Mouse (Mus musculus): ENCODE measurements around the gene Hils1. TPM values are rescaled to one million over a fixed set of nuclear protein-coding genes. Genes with fewer than 3 reads are reported as not detected.

Hils1 gene
- polyA plus RNA-seq, 1 experiment: not detected

DNA sequence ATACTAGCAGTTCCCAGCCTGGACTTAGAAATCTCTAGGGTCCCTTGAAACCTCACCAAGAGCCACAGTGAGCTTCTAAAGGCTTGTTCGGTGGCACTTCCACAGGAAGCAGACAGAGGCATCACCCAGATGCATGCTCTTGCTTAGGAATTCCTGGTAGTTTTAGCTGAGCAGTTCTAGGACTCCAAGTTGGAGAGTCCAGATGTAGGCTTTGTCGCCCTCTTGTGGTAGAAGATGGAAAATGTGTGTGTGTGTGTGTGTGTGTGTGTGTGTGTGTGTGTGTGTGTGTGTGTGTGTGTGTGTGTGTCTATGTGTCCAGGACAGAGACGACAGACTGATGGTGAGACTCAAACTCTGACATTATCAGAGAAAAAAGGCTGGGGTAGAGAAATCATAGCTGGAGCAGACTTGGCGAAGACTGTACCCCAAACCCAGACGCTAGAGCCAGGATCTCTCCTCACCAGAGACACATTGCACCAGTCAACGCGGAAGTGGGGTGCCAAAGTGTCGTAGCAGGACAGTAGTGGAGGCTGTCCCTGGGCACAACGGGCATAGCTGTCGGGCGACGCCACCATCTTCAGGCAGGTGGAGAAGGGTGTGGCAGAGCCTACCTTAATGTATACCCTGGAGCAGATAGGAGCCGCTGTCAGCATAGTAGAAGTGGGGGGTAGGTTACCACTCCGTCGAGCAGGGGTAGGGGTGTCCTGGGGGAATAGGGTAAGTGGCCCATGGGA lies 3.0 kb downstream of the Hils1 start:
- no peak overlapping the region for H3K4me3 ChIP-seq (ENCODE audit: insufficient read depth, low read length)
- no peak overlapping the region for H3K27ac ChIP-seq (ENCODE audit: insufficient read depth, low read length)
- no peaks in the 10 kb centered on the region for H3K4me1 ChIP-seq (ENCODE audit: control insufficient read depth, insufficient read depth, low read length)
- no peak for TF ChIP-seq POLR2A (IDR thresholded peaks at IDR 0.05; ENCODE audit: extremely low read depth, insufficient read depth, low read length)
- peak; percentile 78 for TF ChIP-seq CTCF (IDR thresholded peaks at IDR 0.05; ENCODE audit: extremely low read depth, insufficient read depth, low read length)

DNA sequence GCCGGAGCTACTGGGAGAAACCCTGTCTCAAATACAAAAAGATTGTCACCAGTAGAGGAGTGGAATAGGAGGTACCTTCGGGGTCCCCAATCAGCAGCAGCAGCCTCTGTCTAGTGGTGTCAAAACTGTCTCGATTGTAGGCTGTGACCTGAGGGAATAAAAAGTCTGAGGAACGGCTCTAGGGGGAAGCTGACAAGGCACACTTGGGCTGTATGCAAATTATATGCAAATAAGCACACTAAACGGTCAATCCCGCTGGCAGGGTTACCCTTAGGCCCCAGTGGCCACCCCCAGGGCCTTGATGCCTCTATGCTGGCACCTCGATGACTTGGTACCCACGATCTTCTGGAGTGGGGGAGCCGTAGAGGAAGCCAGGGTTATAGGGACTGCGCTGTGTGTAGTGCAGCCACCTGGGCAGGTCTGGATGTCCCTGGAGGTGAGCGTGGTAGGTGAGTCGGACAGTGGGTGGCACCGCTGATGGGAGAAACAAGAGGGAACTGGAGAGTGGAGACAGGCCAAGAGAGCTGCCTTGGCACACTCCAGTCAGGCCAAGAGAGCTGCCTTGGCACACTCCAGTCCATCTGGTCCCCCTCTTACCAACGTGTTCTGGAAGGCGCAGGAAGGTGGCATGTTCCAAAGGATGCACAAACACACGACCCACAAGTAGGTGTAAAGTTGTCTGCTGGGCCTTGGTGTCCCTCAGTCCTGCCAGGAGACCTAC lies 4.7 kb downstream of the Hils1 start:
- no peak overlapping the region for H3K4me3 ChIP-seq (ENCODE audit: insufficient read depth, low read length)

GRCm38 (mm10) chr11:94972887-94973286 lies 5.5 kb downstream of the Hils1 start:
- no peak overlapping the region for H3K4me3 ChIP-seq (ENCODE audit: insufficient read depth, low read length)
- H3K27ac ChIP-seq (ENCODE audit: insufficient read depth, low read length): no peak overlapping the region
- no peaks in the 10 kb centered on the region for H3K4me1 ChIP-seq (ENCODE audit: control insufficient read depth, insufficient read depth, low read length)
- no peak for TF ChIP-seq CTCF (IDR thresholded peaks at IDR 0.05; ENCODE audit: extremely low read depth, insufficient read depth, low read length)
- TF ChIP-seq POLR2A (IDR thresholded peaks at IDR 0.05; ENCODE audit: extremely low read depth, insufficient read depth, low read length): no peak

More for the DNA sequence above, 4.7 kb downstream of the Hils1 start:
- Histone ChIP-seq H3K4me1 (ENCODE audit: control insufficient read depth, insufficient read depth, low read length) (no peaks in the 10 kb centered on the region), H3K27ac (ENCODE audit: insufficient read depth, low read length) (no peak overlapping the region)
- TF ChIP-seq CTCF (IDR thresholded peaks at IDR 0.05; ENCODE audit: extremely low read depth, insufficient read depth, low read length): no peak
- TF ChIP-seq POLR2A (IDR thresholded peaks at IDR 0.05; ENCODE audit: extremely low read depth, insufficient read depth, low read length): no peak

DNA sequence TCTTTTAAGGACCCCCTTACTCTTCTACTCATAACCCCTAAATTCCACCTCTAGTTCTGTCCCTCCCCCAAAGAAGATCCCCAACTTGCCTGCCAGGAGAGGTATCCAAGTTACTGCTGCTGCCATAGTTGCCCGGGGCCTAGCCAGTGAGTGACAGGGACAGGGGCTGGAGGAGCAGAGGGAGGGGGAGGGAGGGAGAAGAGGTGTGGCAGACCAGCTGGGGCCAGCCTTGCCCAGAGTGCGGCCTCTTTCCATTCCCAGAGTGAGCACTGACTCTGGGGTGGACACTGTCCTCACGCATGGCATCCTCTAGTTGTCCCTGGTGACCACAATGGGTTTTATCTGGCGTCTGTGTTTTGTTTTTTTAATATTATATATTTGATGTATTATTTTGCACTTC lies 5.9 kb downstream of the Hils1 start:
- Histone ChIP-seq H3K4me1 (ENCODE audit: control insufficient read depth, insufficient read depth, low read length) (no peaks in the 10 kb centered on the region), H3K27ac (ENCODE audit: insufficient read depth, low read length) (no peak overlapping the region), H3K4me3 (ENCODE audit: insufficient read depth, low read length) (no peak overlapping the region)
- no peak for TF ChIP-seq POLR2A (IDR thresholded peaks at IDR 0.05; ENCODE audit: extremely low read depth, insufficient read depth, low read length)
- TF ChIP-seq CTCF (IDR thresholded peaks at IDR 0.05; ENCODE audit: extremely low read depth, insufficient read depth, low read length): no peak

- Histone ChIP-seq H3K4me1 (ENCODE audit: control insufficient read depth, insufficient read depth, low read length) (no peaks in the 10 kb centered on the region), H3K4me3 (ENCODE audit: insufficient read depth, low read length) (no peak overlapping the region), H3K27ac (ENCODE audit: insufficient read depth, low read length) (no peak overlapping the region)
- TF ChIP-seq POLR2A (IDR thresholded peaks at IDR 0.05; ENCODE audit: extremely low read depth, insufficient read depth, low read length) (no peak), CTCF (IDR thresholded peaks at IDR 0.05; ENCODE audit: extremely low read depth, insufficient read depth, low read length) (no peak)
These were observed 7.6 kb downstream of the Hils1 start for GRCm38 (mm10) chr11:94974951-94975350.

- Histone ChIP-seq H3K4me3 (ENCODE audit: insufficient read depth, low read length) (no peak within 1 kb of the TSS), H3K27ac (ENCODE audit: insufficient read depth, low read length) (no peak within 1 kb of the TSS), H3K4me1 (ENCODE audit: control insufficient read depth, insufficient read depth, low read length) (no peaks in the 10 kb centered on the region)
- TF ChIP-seq CTCF (IDR thresholded peaks at IDR 0.05; ENCODE audit: extremely low read depth, insufficient read depth, low read length): no peak
- no peak for TF ChIP-seq POLR2A (IDR thresholded peaks at IDR 0.05; ENCODE audit: extremely low read depth, insufficient read depth, low read length)
These were observed 8.8 kb downstream of the Hils1 start, which contains the start of gene Sgca for GRCm38 (mm10) chr11:94976199-94976598. Gene Sgca (minus strand): TSS chr11:94976327.

DNA sequence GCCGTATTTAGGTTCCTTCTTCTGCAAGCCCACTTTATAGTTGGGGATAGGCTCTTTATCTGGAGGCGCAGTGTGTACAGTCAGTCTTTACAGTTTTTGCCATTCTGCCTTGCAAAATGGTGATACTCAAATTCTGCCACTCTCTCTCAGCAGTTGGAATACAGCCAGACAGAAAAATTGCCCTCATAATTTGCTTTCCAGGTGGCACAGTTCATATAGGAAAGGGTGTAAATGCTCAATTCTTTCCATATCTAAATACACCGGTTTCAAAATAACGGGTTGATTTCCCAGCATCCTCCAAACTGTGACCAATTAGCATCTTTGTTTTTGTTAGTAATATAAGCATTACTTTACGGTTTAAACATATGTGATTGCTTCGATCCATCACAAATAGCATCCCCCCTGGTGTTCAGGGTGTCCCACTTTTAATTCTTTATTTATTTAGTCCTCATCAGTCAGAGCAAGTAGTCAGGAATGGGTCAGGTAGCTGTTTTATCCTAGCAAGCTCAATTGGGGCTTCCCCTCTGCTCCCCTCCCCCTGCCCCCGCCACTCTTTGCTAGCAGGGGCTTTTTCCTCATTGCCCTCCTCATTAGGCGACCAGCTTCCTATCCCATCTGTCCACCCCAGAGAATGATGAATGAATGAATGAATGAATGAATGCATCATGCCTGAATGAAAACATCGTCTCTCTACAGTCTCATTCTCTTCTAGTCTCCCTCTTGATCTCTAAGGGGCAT lies 11.0 kb downstream of the Hils1 start:
- Histone ChIP-seq H3K27ac (ENCODE audit: insufficient read depth, low read length) (no peak overlapping the region), H3K4me3 (ENCODE audit: insufficient read depth, low read length) (peak overlapping the region; percentile 20; the same call in 1 of the 2 replicates), H3K4me1 (ENCODE audit: control insufficient read depth, insufficient read depth, low read length) (no peaks in the 10 kb centered on the region)
- TF ChIP-seq CTCF (IDR thresholded peaks at IDR 0.05; ENCODE audit: extremely low read depth, insufficient read depth, low read length) (no peak), POLR2A (IDR thresholded peaks at IDR 0.05; ENCODE audit: extremely low read depth, insufficient read depth, low read length) (no peak)

GRCm38 (mm10) chr11:94978947-94979346 lies 11.6 kb downstream of the Hils1 start:
- no peaks in the 10 kb centered on the region for H3K4me1 ChIP-seq (ENCODE audit: control insufficient read depth, insufficient read depth, low read length)
- H3K27ac ChIP-seq (ENCODE audit: insufficient read depth, low read length): no peak overlapping the region
- H3K4me3 ChIP-seq (ENCODE audit: insufficient read depth, low read length): peak overlapping the region; percentile 20
- TF ChIP-seq CTCF (IDR thresholded peaks at IDR 0.05; ENCODE audit: extremely low read depth, insufficient read depth, low read length): peak; percentile 94
- peak; percentile 90 for TF ChIP-seq POLR2A (IDR thresholded peaks at IDR 0.05; ENCODE audit: extremely low read depth, insufficient read depth, low read length)

DNA sequence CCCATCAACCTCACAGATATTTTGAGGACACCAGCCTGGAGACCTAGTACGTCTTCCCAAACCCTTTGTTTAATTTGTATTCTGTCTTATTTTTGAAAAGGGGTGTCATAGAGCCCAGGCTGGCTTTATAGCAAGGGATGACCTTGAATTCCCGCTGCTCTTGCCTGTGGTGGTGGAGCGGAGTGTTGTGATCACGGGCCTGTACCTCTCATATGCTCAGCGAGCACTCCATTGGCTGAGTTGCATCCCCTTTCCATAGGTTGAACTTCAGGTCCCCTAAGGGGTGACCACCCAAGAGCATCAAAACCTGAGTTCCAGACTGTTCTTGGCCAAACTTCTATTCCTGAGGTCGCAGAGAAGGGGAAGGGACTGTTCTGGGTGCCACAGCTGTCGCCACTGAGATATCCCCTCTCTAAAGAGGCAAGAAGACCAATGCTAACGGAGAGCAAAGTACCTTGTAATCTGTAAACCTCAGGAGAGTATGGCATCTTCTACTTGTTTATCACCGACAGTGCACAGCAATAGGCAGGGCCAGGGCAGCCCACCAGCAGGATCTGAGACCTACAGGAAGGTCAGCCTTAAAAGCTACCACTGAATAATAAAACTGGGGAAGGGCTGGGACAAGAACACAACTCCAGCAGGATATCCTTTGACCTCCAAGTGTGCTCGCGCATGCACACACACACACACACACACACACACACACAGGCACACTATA lies 12.2 kb downstream of the Hils1 start:
- Histone ChIP-seq H3K4me1 (ENCODE audit: control insufficient read depth, insufficient read depth, low read length) (no peaks in the 10 kb centered on the region), H3K4me3 (ENCODE audit: insufficient read depth, low read length) (peak overlapping the region; percentile 20), H3K27ac (ENCODE audit: insufficient read depth, low read length) (no peak overlapping the region)
- TF ChIP-seq POLR2A (IDR thresholded peaks at IDR 0.05; ENCODE audit: extremely low read depth, insufficient read depth, low read length) (no peak), CTCF (IDR thresholded peaks at IDR 0.05; ENCODE audit: extremely low read depth, insufficient read depth, low read length) (no peak)
